Mouse (Mus musculus): ENCODE results near the gene Kcnh2.

GRCm38 (mm10) chr5:24342966-24343365, 8.4 kb downstream of the Kcnh2 start:
- TF ChIP-seq CTCF (conservative IDR thresholded peaks at IDR 0.05; ENCODE audit: insufficient read depth, insufficient read length, low read depth, low read length) (no peak), POLR2A (IDR thresholded peaks at IDR 0.05; ENCODE audit: low read depth, low read length) (no peak)

Measured in kidney, adult 2 months (tissue).